Mouse (Mus musculus) forebrain, postnatal 0 days (tissue): ENCODE measurements around the gene Dnah3. TPM values are rescaled to one million over a fixed set of nuclear protein-coding genes. Genes with fewer than 3 reads are reported as not detected.

Experiments used
- ATAC-seq: fragments of 200-750 bp; cut with Nextera tagmentation; 2 replicates; pipeline ENCODE4 v1.8.0; 2017; ENCODE audit warnings: mild to moderate bottlenecking, moderate library complexity
- DNase-seq: peaks from one replicate; pipeline ENCODE4 v3.0.0-alpha.2; 2015
- H3K27ac ChIP-seq: fragments of 300-500 bp; sonication (generic); 2 replicates; pipeline ENCODE4 v1.5.1; 2014; ENCODE audit warnings: low read depth, mild to moderate bottlenecking, antibody characterized with exemption, low read length, moderate library complexity, mixed read lengths
- H3K27me3 ChIP-seq: fragments of 300-500 bp; sonication (generic); 2 replicates; pipeline ENCODE4 v1.6.1; 2014; ENCODE audit warnings: mild to moderate bottlenecking, low read length, mixed read lengths; ENCODE audit not compliant: insufficient read depth
- H3K36me3 ChIP-seq: fragments of 300-500 bp; sonication (generic); 2 replicates; pipeline ENCODE4 v1.6.1; 2014; ENCODE audit warnings: mild to moderate bottlenecking, moderate library complexity; ENCODE audit not compliant: insufficient read depth
- H3K4me1 ChIP-seq: fragments of 300-500 bp; sonication (generic); 2 replicates; pipeline ENCODE4 v1.6.1; 2014; ENCODE audit warnings: antibody characterized with exemption; ENCODE audit not compliant: insufficient read depth
- H3K4me2 ChIP-seq: fragments of 300-500 bp; sonication (generic); 2 replicates; pipeline ENCODE4 v1.6.1; 2014; ENCODE audit warnings: low read depth, mild to moderate bottlenecking, moderate library complexity
- H3K4me3 ChIP-seq: fragments of 300-500 bp; sonication (generic); 2 replicates; pipeline ENCODE4 v1.5.1; 2014; ENCODE audit warnings: low read depth, low read length, mixed read lengths
- H3K9ac ChIP-seq: fragments of 300-500 bp; sonication (generic); 2 replicates; pipeline ENCODE4 v1.6.1; 2014; ENCODE audit warnings: mild to moderate bottlenecking
- H3K9me3 ChIP-seq: fragments of 300-500 bp; sonication (generic); 2 replicates; pipeline ENCODE4 v1.6.1; 2016; ENCODE audit warnings: low read length
- CTCF ChIP-seq: sonication (generic); IDR thresholded peaks from 2 replicates; pipeline ENCODE4 v1.5.1; 2016; ENCODE audit warnings: antibody characterized with exemption, control low read depth, low read depth
- WGBS: fragments of 180-500 bp; shearing (Covaris S2); extraction: QIAGEN DNeasy Blood & Tissue Kit; methylation state at CpG from one replicate; pipeline ENCODE4 v1.1.7; 2014; 5-methylcytosine and 5-hydroxymethylcytosine counted together
- polyA plus RNA-seq: library from polyadenylated mRNA; unstranded; fragments of >200 nt; fragmentation: Nextera tagmentation; extraction: Ambion mirVana; gene quantifications from 2 replicates; pipeline ENCODE4 v1.2.1, GENCODE M21; 2015
- total RNA-seq: library from RNA; depleted of rRNA; stranded (reverse); fragments of >200 nt; gene quantifications from 2 replicates; pipeline ENCODE4 v1.2.3, GENCODE M21; 2014

Dnah3 gene
- total and polyA plus RNA-seq, 2 experiments from 2014 or later: 0.15 to 0.81 TPM

DNA sequence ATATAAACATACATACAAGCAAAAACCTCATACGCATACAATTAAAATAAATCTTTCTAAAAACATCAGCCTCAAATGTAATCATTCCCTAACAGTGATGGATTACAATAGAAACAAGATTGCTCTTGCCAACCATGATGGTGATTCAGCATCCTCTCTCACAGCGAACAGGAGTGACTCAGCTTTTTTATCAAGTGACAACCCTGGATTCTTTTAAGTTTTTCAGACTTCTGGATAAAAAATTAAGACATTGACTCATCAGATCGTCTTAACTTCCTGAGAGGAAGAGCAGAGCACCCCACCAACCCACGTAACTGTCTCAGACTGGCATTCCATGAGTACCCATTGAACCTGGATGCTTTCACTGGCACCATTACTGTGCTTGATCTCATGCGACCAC is 120.9 kb downstream of the Dnah3 start:
- TF ChIP-seq CTCF: no peak
- ATAC-seq: no peak
- Histone ChIP-seq H3K4me2 (no peak overlapping the region), H3K4me3 (no peak overlapping the region), H3K36me3 (no peaks in the 10 kb centered on the region), H3K9ac (no peak overlapping the region), H3K27me3 (no peaks in the 10 kb centered on the region), H3K27ac (no peak overlapping the region), H3K4me1 (no peaks in the 10 kb centered on the region), H3K9me3 (no peaks in the 10 kb centered on the region)
- DNase-seq: no peak
- 86% methylated on average over 5 of the region's 5 CpGs for WGBS

DNA sequence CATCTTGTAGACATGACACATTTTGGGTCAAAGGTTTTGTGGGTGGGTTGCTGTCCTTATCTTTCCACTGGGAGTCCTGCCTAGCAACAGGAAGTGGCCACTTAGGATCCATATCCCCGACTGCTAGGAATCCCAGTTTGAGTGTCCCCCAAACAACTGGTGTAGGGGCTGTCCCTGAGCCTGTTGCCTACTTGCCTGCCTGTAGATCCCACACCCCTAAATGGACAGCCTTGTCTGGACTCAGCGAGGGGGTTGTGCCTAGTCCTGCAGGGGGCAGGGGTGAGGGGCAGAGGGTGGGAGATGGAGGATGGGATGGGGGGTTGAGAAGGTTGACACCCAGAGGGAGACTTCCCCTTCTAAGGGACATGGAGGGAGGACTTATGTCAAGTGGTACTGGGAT is 125.8 kb downstream of the Dnah3 start:
- no peak overlapping the region for H3K4me3 ChIP-seq
- WGBS: 79% methylated on average over 2 of the region's 2 CpGs
- no peaks in the 10 kb centered on the region for H3K9me3 ChIP-seq
- no peak for TF ChIP-seq CTCF
- ATAC-seq: no peak
- H3K36me3 ChIP-seq: no peaks in the 10 kb centered on the region
- no peak overlapping the region for H3K27ac ChIP-seq
- no peak for DNase-seq
- no peaks in the 10 kb centered on the region for H3K27me3 ChIP-seq
- H3K9ac ChIP-seq: no peak overlapping the region
- H3K4me1 ChIP-seq: no peaks in the 10 kb centered on the region
- H3K4me2 ChIP-seq: no peak overlapping the region

DNA sequence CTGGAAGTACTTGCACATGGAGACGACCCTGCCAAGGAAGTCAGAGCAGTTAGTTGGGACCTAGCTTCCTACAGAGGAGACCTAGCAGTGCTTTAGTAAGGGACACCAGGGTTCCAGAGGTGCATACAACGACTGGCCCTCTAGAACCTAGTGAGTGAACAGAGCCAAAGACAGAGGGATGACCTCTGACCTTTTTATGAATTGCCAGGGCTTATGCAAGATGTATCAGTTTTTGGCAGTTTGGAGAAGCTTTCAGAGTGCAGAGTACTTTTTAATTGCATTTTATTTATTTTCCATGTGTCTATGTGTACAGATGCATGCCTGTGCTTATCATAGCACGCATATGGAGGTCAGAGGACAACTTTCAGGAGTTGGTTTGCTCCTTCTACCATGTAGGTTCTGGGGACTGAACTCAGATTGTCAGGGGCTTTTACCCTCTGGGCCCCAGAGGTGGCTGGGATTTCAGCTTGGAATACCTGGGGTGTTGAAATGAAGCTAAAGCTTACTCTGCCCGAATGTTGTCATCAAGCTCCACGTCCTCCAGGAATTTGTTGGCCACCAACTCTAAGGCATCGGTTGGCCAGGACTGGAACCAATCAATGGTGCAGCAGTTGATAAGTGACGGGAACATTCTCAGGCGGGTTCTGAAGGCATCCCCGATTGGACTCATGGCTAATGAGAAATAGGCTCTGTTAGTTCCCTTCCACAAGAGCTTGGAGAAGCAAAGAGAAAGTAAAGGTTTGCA is 129.3 kb downstream of the Dnah3 start:
- ATAC-seq: no peak
- 88% methylated on average over 9 of the region's 9 CpGs for WGBS

DNA sequence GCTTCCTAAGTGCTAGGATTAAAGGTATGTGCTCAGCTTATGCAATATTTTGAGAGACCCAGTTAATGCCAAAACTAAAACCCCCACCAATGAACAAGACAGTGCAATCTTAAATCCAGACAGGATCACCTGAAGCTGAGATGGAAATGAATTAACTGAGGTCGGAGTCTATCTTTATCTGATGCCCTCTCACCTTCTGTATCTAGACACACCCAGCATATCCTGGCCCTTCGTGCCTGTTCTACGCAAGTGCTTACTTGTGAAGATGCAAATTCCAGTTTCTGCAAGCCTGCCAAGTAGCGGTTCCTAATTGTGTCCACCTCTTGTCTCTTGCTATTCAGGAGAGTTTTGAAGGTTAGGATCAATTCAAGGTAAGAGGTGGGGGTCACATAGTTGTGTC is 129.9 kb downstream of the Dnah3 start:
- H3K9ac ChIP-seq: no peak overlapping the region
- H3K36me3 ChIP-seq: no peaks in the 10 kb centered on the region
- H3K4me2 ChIP-seq: no peak overlapping the region
- ATAC-seq (no peak), DNase-seq (no peak)
- H3K9me3 ChIP-seq: no peaks in the 10 kb centered on the region
- no peak overlapping the region for H3K4me3 ChIP-seq
- H3K27me3 ChIP-seq: no peaks in the 10 kb centered on the region
- no peak overlapping the region for H3K27ac ChIP-seq
- no peak for TF ChIP-seq CTCF
- H3K4me1 ChIP-seq: no peaks in the 10 kb centered on the region
- 91% methylated on average over 4 of the region's 4 CpGs for WGBS

More for the DNA sequence above, 129.3 kb downstream of the Dnah3 start:
- Histone ChIP-seq H3K4me2 (no peak overlapping the region), H3K27me3 (no peaks in the 10 kb centered on the region), H3K36me3 (no peaks in the 10 kb centered on the region), H3K9me3 (no peaks in the 10 kb centered on the region), H3K9ac (no peak overlapping the region), H3K4me3 (no peak overlapping the region), H3K4me1 (no peaks in the 10 kb centered on the region), H3K27ac (no peak overlapping the region)
- no peak for TF ChIP-seq CTCF
- DNase-seq: no peak

DNA sequence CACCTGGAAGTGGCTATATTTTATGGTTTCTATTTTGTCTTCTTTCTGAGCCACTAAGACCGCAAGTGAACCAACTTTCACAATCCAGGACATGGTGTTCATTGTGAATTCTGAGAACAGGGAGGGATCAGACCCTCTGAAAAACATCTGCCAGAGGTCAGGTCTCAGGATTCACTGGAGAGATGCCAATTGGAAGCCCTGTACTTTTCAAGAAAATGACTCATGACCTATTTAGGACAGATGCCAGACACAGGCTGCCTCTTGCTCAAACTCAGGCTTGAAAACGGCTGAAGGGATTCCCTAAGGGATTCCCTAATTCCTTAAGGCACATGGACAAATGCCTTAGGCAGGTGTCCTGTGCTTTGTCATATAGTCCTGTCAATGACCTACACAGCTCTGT is 134.0 kb downstream of the Dnah3 start:
- H3K9me3 ChIP-seq: no peaks in the 10 kb centered on the region
- no peak overlapping the region for H3K27ac ChIP-seq
- H3K9ac ChIP-seq: no peak overlapping the region
- DNase-seq: no peak
- no peak overlapping the region for H3K4me3 ChIP-seq
- H3K4me1 ChIP-seq: no peaks in the 10 kb centered on the region
- WGBS: 75% methylated on average over 2 of the region's 2 CpGs
- H3K27me3 ChIP-seq: no peaks in the 10 kb centered on the region
- H3K4me2 ChIP-seq: no peak overlapping the region
- no peak for TF ChIP-seq CTCF
- H3K36me3 ChIP-seq: no peaks in the 10 kb centered on the region
- no peak for ATAC-seq

DNA sequence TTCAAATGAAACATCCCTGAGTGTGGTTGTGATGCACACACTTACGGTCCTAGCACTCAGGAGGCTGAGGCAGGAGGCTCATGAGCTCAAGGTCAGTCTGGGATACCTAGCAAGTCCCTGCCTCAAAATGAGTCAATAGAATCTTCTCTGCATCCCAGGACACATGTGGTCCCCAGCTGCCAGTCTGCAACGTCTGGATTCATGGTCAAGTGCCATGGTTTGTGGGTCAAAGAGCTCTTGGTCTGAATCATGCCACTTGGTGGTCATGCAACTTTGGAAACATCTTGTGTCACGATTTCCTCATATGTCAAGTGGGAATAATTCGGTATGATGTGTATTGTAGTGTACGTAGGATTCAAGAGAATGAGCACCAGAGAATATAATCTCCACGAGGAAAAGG is 134.5 kb downstream of the Dnah3 start:
- H3K4me3 ChIP-seq: no peak overlapping the region
- H3K36me3 ChIP-seq: no peaks in the 10 kb centered on the region
- H3K4me2 ChIP-seq: no peak overlapping the region
- H3K27ac ChIP-seq: no peak overlapping the region
- no peak overlapping the region for H3K9ac ChIP-seq
- 85% methylated on average over 6 of the region's 6 CpGs for WGBS
- DNase-seq: no peak
- H3K27me3 ChIP-seq: no peaks in the 10 kb centered on the region
- no peaks in the 10 kb centered on the region for H3K9me3 ChIP-seq
- H3K4me1 ChIP-seq: no peaks in the 10 kb centered on the region
- ATAC-seq: no peak
- TF ChIP-seq CTCF: no peak

DNA sequence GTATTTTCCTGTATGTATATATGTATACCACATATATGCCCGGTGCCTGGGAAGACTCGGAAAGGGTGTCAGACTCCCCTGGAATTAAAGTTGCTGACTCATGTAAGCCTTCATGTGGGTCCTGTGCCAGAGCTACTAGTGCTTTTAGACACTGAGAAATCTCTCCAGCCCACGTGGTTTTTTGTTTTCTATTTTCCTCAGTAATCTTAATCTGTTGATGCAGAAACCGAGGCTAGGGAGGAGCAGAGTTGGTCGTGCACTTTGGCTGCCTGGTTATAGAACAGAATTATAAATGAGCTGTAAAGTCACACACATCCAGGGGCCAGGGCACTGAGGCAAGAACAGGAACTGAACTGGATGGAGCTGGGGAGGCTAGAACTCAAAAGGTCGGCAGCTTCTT is 135.1 kb downstream of the Dnah3 start:
- no peak for DNase-seq
- Histone ChIP-seq H3K36me3 (no peaks in the 10 kb centered on the region), H3K27ac (no peak overlapping the region), H3K27me3 (no peaks in the 10 kb centered on the region), H3K4me3 (no peak overlapping the region), H3K9me3 (no peaks in the 10 kb centered on the region), H3K4me2 (no peak overlapping the region), H3K9ac (no peak overlapping the region), H3K4me1 (no peaks in the 10 kb centered on the region)
- TF ChIP-seq CTCF: no peak
- no peak for ATAC-seq
- WGBS: 73% methylated on average over 6 of the region's 6 CpGs
